Mouse (Mus musculus) MEL (cell line): ENCODE data around the gene Gm6793. TPM values are rescaled to one million over a fixed set of nuclear protein-coding genes. Genes with fewer than 3 reads are reported as not detected.

ENCODE experiments used
- DNase-seq: peaks from one replicate; pipeline ENCODE4 v3.0.0; 2011; ENCODE audit warnings: low read depth, low spot score
- H3K27ac ChIP-seq: 2 replicates; pipeline ENCODE4 v1.5.1; 2012; ENCODE audit warnings: low read depth, mild to moderate bottlenecking, control low read depth, low read length, moderate library complexity; ENCODE audit not compliant: control insufficient read depth
- H3K27me3 ChIP-seq, 2 experiments: fragments of 150-350 bp in 1 of 2; sonication (generic) in 1 of 2; 2 replicates each; pipeline ENCODE4 v1.6.1; 2012; ENCODE audit warnings: low read length in 2 of 2, mild to moderate bottlenecking in 2 of 2, improper control_type of control experiment in 1 of 2, moderate library complexity in 1 of 2; ENCODE audit not compliant: insufficient read depth in 2 of 2, control insufficient read depth in 1 of 2
- H3K36me3 ChIP-seq, 2 experiments: 2 replicates each; pipeline ENCODE4 v1.6.1; 2012 to 2014; ENCODE audit warnings: low read length in 2 of 2, improper control_type of control experiment in 1 of 2, inconsistent platforms in 1 of 2, mild to moderate bottlenecking in 1 of 2; ENCODE audit not compliant: insufficient read depth in 2 of 2, control insufficient read depth in 1 of 2
- H3K4me1 ChIP-seq, 2 experiments: fragments of 150-350 bp in 1 of 2; sonication (generic) in 1 of 2; 2 replicates each; pipeline ENCODE4 v1.6.1; 2012; ENCODE audit warnings: low read length in 2 of 2, improper control_type of control experiment in 1 of 2, mild to moderate bottlenecking in 1 of 2; ENCODE audit not compliant: insufficient read depth in 2 of 2, control insufficient read depth in 1 of 2
- H3K4me3 ChIP-seq, 2 experiments: fragments of 150-350 bp in 1 of 2; sonication (generic) in 1 of 2; 2 replicates each; pipeline ENCODE4 v1.5.1; 2012; ENCODE audit warnings: low read depth in 2 of 2, low read length in 2 of 2, mild to moderate bottlenecking in 2 of 2, moderate library complexity in 2 of 2, control low read depth in 1 of 2, improper control_type of control experiment in 1 of 2; ENCODE audit not compliant: control insufficient read depth in 1 of 2, insufficient read depth in 1 of 2
- H3K79me2 ChIP-seq: 2 replicates; pipeline ENCODE4 v1.6.1; 2012; ENCODE audit warnings: mild to moderate bottlenecking, low read length, moderate library complexity; ENCODE audit not compliant: control insufficient read depth, poor library complexity, insufficient read depth
- H3K9ac ChIP-seq: 2 replicates; pipeline ENCODE4 v1.6.1; 2012; ENCODE audit warnings: low read depth, mild to moderate bottlenecking, control low read depth, low read length, moderate library complexity; ENCODE audit not compliant: control insufficient read depth, poor library complexity, severe bottlenecking
- H3K9me3 ChIP-seq: fragments of 150-350 bp; sonication (generic); replicated peaks from 2 replicates; pipeline ENCODE4 v1.6.1; 2012; ENCODE audit warnings: mild to moderate bottlenecking, low read length, improper control_type of control experiment, moderate library complexity; ENCODE audit not compliant: insufficient read depth
- BHLHE40 ChIP-seq: IDR thresholded peaks from 2 replicates; pipeline ENCODE4 v1.6.1; 2012; ENCODE audit warnings: low read depth, mild to moderate bottlenecking, inconsistent platforms, low read length, improper control_type of control experiment, borderline replicate concordance
- CHD1 ChIP-seq: IDR thresholded peaks from 2 replicates; pipeline ENCODE4 v1.6.1; 2012; ENCODE audit warnings: low read depth, mild to moderate bottlenecking, inconsistent platforms, low read length, improper control_type of control experiment
- E2F4 ChIP-seq: IDR thresholded peaks from 2 replicates; pipeline ENCODE4 v1.6.1; 2011; ENCODE audit warnings: low read depth, low read length, improper control_type of control experiment, borderline replicate concordance
- ELF1 ChIP-seq: IDR thresholded peaks from 2 replicates; pipeline ENCODE4 v1.6.1; 2014; ENCODE audit warnings: low read depth, mild to moderate bottlenecking, inconsistent platforms, low read length, improper control_type of control experiment, moderate library complexity
- EP300 ChIP-seq, 2 experiments: IDR thresholded peaks; 2 replicates each; pipeline ENCODE4 v1.6.1; 2011; ENCODE audit warnings: improper control_type of control experiment in 2 of 2, low read length in 2 of 2, low read depth in 1 of 2, mild to moderate bottlenecking in 1 of 2
- ETS1 ChIP-seq: IDR thresholded peaks from 2 replicates; pipeline ENCODE4 v1.6.1; 2012; ENCODE audit warnings: low read depth, mild to moderate bottlenecking, inconsistent platforms, low read length, improper control_type of control experiment, moderate library complexity
- HCFC1 ChIP-seq: IDR thresholded peaks from 2 replicates; pipeline ENCODE4 v1.6.1; 2012; ENCODE audit warnings: low read depth, mild to moderate bottlenecking, inconsistent platforms, low read length, improper control_type of control experiment, moderate library complexity
- JUND ChIP-seq: IDR thresholded peaks from 2 replicates; pipeline ENCODE4 v1.6.1; 2011; ENCODE audit warnings: low read depth, mild to moderate bottlenecking, improper control_type of control experiment, low read length
- KAT2A ChIP-seq: conservative IDR thresholded peaks from 2 replicates; pipeline ENCODE4 v1.6.1; 2012; ENCODE audit warnings: low read depth, low read length, improper control_type of control experiment, inconsistent platforms
- MAFK ChIP-seq: IDR thresholded peaks from 2 replicates; pipeline ENCODE4 v1.6.1; 2011; ENCODE audit warnings: low read depth, mild to moderate bottlenecking, low read length, improper control_type of control experiment, borderline replicate concordance
- MAZ ChIP-seq: IDR thresholded peaks from 2 replicates; pipeline ENCODE4 v1.6.1; 2012; ENCODE audit warnings: low read depth, mild to moderate bottlenecking, inconsistent platforms, low read length, improper control_type of control experiment
- MXI1 ChIP-seq: IDR thresholded peaks from 2 replicates; pipeline ENCODE4 v1.6.1; 2011; ENCODE audit warnings: mild to moderate bottlenecking, low read depth, low read length, improper control_type of control experiment
- MYB ChIP-seq: IDR thresholded peaks from 2 replicates; pipeline ENCODE4 v1.6.1; 2011; ENCODE audit warnings: mild to moderate bottlenecking, low read depth, low read length, improper control_type of control experiment
- MYC ChIP-seq: IDR thresholded peaks from 2 replicates; pipeline ENCODE4 v1.6.1; 2011; ENCODE audit warnings: low read depth, mild to moderate bottlenecking, low read length, improper control_type of control experiment, moderate library complexity
- NELFE ChIP-seq: IDR thresholded peaks from 2 replicates; pipeline ENCODE4 v1.6.1; 2011; ENCODE audit warnings: low read depth, low read length, improper control_type of control experiment
- NRF1 ChIP-seq: IDR thresholded peaks from 2 replicates; pipeline ENCODE4 v1.6.1; 2014; ENCODE audit warnings: low read depth, mild to moderate bottlenecking, inconsistent platforms, low read length, improper control_type of control experiment, moderate library complexity; ENCODE audit not compliant: poor library complexity, insufficient read depth, severe bottlenecking
- POLR2AphosphoS2 ChIP-seq: IDR thresholded peaks from 2 replicates; pipeline ENCODE4 v1.6.1; 2011; ENCODE audit warnings: low read length, improper control_type of control experiment
- RAD21 ChIP-seq: IDR thresholded peaks from 2 replicates; pipeline ENCODE4 v1.6.1; 2011; ENCODE audit warnings: mild to moderate bottlenecking, low read depth, low read length, improper control_type of control experiment
- RCOR1 ChIP-seq: IDR thresholded peaks from 2 replicates; pipeline ENCODE4 v1.6.1; 2012; ENCODE audit warnings: low read depth, mild to moderate bottlenecking, inconsistent platforms, low read length, improper control_type of control experiment
- SIN3A ChIP-seq: IDR thresholded peaks from 2 replicates; pipeline ENCODE4 v1.6.1; 2012; ENCODE audit warnings: low read length, improper control_type of control experiment, inconsistent platforms
- TAL1 ChIP-seq: IDR thresholded peaks from 2 replicates; pipeline ENCODE4 v1.6.1; 2012; ENCODE audit warnings: mild to moderate bottlenecking, inconsistent platforms, low read length, moderate library complexity, mixed read lengths
- TCF12 ChIP-seq: IDR thresholded peaks from 2 replicates; pipeline ENCODE4 v1.6.1; 2014; ENCODE audit warnings: low read depth, mild to moderate bottlenecking, inconsistent platforms, low read length, improper control_type of control experiment, moderate library complexity
- USF1 ChIP-seq: IDR thresholded peaks from 2 replicates; pipeline ENCODE4 v1.6.1; 2014; ENCODE audit warnings: low read depth, mild to moderate bottlenecking, inconsistent platforms, low read length, improper control_type of control experiment, moderate library complexity
- ZC3H11A ChIP-seq: IDR thresholded peaks from 2 replicates; pipeline ENCODE4 v1.6.1; 2012; ENCODE audit warnings: low read depth, mild to moderate bottlenecking, inconsistent platforms, low read length, improper control_type of control experiment
- ZMIZ1 ChIP-seq: IDR thresholded peaks from 2 replicates; pipeline ENCODE4 v1.6.1; 2012; ENCODE audit warnings: low read depth, mild to moderate bottlenecking, inconsistent platforms, low read length, improper control_type of control experiment, moderate library complexity
- ZNF384 ChIP-seq: IDR thresholded peaks from 2 replicates; pipeline ENCODE4 v1.6.1; 2012; ENCODE audit warnings: low read depth, mild to moderate bottlenecking, inconsistent platforms, low read length, improper control_type of control experiment
- polyA plus RNA-seq, 2 experiments: library from polyadenylated mRNA; stranded (reverse) in 1 of 2; unstranded in 1 of 2; fragments of >175 nt in 1 of 2; fragments of >200 nt in 1 of 2; gene quantifications; 2 replicates each; pipeline versions ENCODE4 v1.2.1 to v1.2.4; 2012; ENCODE audit warnings: low replicate concordance in 2 of 2, low read depth in 1 of 2; ENCODE audit not compliant: insufficient read length in 2 of 2, insufficient read depth in 1 of 2, missing spikeins in 1 of 2
- total RNA-seq: library from RNA; depleted of rRNA; stranded (reverse); fragments of 300-350 nt; gene quantifications from 2 replicates; pipeline ENCODE4 v1.2.3, GENCODE M21; 2012

The Gm6793 gene
- total and polyA plus RNA-seq, 3 experiments = 0.19 to 0.46 TPM; not detected in 1

DNA sequence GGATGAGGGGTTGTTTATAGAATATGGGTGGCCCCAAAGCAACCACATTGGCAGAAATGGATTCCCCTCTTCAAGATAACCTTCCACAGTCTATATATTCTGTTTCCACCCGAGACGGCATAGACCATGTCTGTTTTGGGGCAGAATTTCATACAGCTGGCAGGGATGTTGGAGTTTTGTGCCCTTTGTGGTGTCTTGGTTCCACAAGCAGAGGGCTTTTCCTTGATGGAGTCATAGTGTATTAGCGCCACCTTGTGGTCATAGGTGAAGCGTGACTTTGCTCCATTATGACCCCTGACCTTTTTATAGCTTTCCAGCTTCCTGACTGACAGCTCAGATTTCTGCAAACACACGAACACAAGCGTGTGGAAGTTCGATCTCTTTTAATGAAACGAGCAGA lies 19.8 kb upstream of the Gm6793 start (continued):
- no peak for TF ChIP-seq USF1
- no peak for TF ChIP-seq JUND
- TF ChIP-seq MYC = 0 out of 2 replicates have a peak, but pooled peaks have one; percentile 52
- TF ChIP-seq TCF12 = no peak
- no peak for TF ChIP-seq KAT2A
- no peak for TF ChIP-seq ELF1
- TF ChIP-seq SIN3A = peak; percentile 48; the same call in 1 of the 2 replicates
- TF ChIP-seq MYB = no peak
- TF ChIP-seq ETS1 = no peak
- no peak for TF ChIP-seq NELFE
- peak; percentile 90 for TF ChIP-seq RAD21
- 0 out of 2 replicates have a peak, but pooled peaks have one; percentile 19 for TF ChIP-seq HCFC1
- TF ChIP-seq ZMIZ1 = no peak
- TF ChIP-seq RCOR1 = 0 out of 2 replicates have a peak, but pooled peaks have one; percentile 34
- TF ChIP-seq TAL1 = no peak
- no peak for TF ChIP-seq POLR2AphosphoS2
- no peak for TF ChIP-seq NRF1
- TF ChIP-seq EP300 (IDR thresholded peaks at IDR 0.05; ENCODE audit: low read depth in 1 of 2, low read length in 2 of 2) = no peak
- TF ChIP-seq MAZ = no peak

DNA sequence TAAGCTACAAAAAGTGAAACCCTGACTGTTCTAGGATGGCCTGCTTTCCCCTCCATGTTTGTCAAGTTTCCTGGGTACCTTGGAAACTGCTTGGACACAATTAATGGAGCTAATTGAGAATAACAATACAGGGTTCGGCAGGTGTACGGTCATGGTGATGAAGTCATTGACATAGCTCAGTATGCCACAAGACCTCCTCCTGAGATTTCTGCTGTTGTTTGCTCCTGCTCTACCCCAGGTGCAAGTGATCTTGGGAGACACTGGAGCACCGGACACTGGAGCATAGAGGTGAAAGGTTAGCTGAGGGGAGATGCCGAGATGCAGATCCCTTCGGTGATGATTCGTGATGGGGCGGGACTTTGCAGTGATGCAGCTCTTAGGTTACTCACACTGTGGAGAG lies 18.2 kb upstream of the Gm6793 start:
- H3K36me3 ChIP-seq = no peaks in the 10 kb centered on the region
- no peaks in the 10 kb centered on the region for H3K79me2 ChIP-seq
- H3K9ac ChIP-seq = no peak overlapping the region
- H3K9me3 ChIP-seq = no peaks in the 10 kb centered on the region
- H3K4me1 ChIP-seq = peaks cover 2 to 5% of the 10 kb centered on the region in 2 experiments; a peak in 3 of 4 replicates
- TF ChIP-seq CHD1 = no peak
- no peak for TF ChIP-seq E2F4
- no peak for TF ChIP-seq MAFK
- TF ChIP-seq ZNF384 = no peak
- no peak for TF ChIP-seq POLR2AphosphoS2
- no peak for TF ChIP-seq EP300 (IDR thresholded peaks at IDR 0.05; ENCODE audit: low read depth in 1 of 2, low read length in 2 of 2)
- no peak for TF ChIP-seq ETS1
- TF ChIP-seq ZC3H11A = no peak
- TF ChIP-seq JUND = no peak
- TF ChIP-seq BHLHE40 = no peak
- no peak for TF ChIP-seq MXI1
- no peak overlapping the region for H3K27ac ChIP-seq
- H3K27me3 ChIP-seq = no peaks in the 10 kb centered on the region; a peak in 1 of 4 replicates
- H3K4me3 ChIP-seq = no peak overlapping the region
- DNase-seq = no peak
